Mouse (Mus musculus) layer of hippocampus, postnatal 36 days (tissue): ENCODE results near the gene Atp2b4. TPM values are rescaled to one million over a fixed set of nuclear protein-coding genes. Genes with fewer than 3 reads are reported as not detected.
"Not testable (repeated sequence)": the region's sequence is repeated elsewhere in the genome, so short reads cannot be mapped to it uniquely, and the experiment has no call there.

ENCODE experiments used
- DNase-seq, 2 experiments: peaks; one replicate each; pipeline ENCODE4 v3.0.0; 2022
- total RNA-seq, 2 experiments: library from RNA; stranded (reverse); gene quantifications; 2 replicates each; pipeline ENCODE4 v1.2.3; 2021

Atp2b4 gene
- total RNA-seq, 2 experiments from 2014 or later, result 67.8 to 72.1 TPM

DNA sequence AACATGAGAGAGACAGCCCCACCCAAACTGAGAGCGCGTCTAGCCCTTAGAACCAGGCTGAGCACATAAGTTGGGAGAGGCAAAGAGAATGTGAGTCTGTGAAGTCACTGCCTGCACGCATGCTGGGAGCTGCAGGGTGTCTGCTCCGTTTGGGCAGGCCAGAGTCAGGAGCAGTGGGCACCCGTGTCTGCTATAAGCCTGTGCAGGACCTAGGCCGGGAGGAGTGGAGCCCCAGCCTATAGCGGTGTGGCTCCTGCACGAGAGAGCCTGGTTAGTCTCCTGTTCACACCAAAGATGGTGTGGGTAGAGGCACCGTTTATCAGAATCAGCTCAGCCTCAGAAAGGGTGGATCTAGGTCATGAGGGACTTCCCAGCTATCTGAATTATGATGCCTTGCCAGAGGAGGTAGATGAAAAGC, 55.8 kb downstream of the Atp2b4 start:
- DNase-seq, result no peak

DNA sequence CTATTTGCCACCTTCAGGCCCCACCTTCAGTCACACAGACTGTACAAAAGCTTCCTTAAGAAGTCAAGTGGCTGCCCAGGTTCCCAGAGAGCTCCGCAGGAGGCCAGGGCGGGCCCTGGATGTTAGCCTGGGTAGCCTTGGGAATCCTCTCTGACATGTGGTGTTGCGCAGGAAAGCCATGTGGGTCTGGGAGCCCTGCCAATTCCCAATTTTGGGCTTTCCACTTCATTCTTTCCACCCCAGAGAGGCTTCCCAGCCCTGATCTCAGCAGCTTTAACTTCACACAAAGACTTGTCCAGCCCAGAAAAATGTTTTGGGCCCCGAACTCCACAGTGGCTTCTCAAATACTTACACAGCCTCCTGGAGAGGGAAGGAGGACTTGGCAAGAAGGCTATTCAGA, 56.2 kb downstream of the Atp2b4 start:
- peak; percentile 43 to 44 for DNase-seq

DNA sequence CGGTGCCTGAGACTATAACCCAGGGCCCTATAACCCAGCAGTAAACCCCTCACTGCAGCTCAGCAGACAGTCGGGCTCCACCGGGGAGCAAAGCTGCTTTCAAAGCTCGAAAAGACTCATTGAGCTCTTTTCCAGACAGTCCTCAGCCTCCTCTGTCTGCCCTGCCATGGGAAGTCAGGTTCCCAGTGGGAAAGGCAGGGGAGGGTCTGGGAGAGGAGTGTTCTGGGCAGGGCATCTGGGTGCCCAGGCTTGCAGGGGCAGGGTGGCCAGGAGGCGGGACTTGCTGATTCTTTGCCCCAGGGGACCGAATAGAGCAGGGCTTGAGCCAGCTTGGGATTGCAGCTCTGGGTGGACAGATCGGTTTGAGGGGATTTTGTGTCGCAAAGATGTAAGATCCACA, 58.3 kb downstream of the Atp2b4 start:
- no peak for DNase-seq

DNA sequence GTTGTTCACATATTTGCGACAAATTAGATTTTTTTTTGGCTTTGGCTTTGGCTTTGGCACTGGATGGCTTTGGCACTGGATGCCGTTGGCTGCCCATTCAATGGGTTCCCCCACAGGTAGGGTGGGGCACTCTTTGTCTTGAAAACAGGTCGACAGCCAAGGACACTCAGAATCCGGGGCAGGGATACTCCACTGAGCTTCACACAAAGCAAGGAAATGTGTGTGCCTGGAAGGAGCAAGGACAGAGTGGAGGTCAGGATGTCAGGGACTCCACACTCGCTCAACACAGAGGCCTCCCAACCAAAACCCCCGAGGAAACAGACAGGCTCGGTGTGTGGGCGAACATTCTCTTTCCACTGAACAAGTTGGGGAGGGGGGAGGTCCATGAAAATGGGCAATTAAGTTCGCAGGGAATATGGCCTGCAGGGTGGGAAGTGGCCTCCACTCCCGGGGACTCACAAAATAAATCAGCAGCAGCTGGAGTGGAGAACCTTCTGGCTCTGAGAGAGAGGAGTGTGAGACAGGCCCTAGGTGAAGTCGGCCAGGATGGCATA, 58.9 kb downstream of the Atp2b4 start:
- no peak for DNase-seq

DNA sequence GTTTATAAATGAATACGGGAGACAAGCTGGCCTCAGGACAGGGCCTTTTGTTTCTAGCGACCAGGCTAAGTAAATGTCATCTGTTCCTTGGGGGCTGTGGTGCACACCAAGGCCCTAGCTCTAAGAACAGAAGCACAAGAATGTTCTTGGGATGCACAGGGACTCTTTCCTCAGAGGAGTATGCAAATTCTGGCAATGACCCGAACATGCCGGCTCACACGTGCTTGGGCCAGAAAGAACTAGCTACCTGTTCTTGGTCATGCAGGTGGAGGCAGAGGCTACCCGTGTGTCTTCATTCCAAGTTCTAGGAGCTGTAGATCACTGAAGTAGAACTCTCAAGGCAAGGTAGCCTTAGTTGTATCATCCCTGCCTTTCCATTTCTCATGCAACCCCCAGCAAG, 59.7 kb downstream of the Atp2b4 start:
- DNase-seq, result no peak

DNA sequence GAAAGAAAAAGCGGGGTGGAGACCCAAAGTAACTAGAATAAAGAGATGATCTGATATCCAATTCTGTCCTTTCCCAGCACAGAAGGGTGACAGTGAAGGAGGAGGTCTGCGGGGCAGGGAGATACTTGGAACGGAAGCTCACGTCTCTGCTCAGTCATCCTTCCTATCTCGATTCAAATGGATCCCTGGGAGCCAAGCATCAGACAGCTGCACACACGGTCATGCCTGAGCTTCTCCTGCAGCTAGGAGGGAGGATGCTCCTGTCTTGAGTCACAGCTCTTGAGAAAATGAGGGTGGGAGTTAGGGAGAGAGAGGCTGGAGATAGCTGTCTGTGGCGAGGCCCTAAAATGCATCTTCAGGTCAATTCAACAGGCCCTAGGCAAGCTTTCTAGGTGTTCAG, 64.2 kb downstream of the Atp2b4 start:
- no peak for DNase-seq

DNA sequence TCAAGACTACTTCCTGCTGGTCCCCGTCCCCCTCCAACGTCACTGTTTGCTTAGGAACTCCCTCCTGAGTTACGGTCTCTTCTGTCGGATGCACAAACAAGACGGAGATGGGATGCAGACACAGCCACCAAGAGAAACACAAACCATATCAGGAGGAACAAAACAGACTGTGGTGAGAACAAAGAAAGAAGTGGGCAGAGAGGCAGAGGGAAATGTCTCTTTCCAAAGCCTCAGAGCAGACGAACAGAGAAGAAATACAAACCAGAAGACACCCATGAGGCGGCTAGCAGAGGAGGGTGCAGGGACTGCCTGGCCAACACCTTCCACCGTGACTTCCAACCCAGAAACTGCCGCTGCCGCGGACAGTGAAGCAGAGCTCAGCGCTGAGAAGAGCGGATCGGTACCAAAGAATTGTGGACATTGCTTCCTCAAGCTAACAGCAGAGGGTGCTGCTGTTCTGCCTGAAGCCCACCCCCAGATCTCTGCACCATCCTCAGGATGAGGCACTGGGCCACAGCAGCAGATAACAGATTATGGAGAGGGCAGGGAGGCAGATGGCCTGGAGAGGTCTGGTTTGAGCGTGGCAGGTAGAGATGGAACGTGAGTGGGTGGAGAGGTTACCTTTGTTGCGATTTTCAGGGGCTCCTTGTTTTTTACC, 64.7 kb downstream of the Atp2b4 start:
- peak; percentile 72 to 79 for DNase-seq

DNA sequence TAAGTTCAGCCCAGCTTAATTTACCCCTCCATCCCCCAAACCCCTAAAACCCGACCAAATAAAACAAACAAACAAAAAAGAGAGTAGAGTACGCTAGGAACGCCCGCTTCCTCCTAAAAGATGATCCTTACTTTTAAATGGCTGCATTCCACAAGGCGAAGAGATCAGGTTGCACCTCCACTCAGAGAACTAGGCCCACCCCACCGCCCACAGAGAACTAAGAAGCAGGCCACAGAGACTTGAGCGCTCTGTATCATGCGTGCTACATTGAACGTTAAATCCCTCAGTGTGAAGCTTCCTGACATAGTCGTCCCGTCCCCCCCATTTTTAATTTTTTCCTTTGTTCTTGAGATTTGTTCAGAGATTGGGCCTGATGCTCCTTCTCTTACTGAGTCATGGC, 68.0 kb downstream of the Atp2b4 start:
- DNase-seq, result no peak

DNA sequence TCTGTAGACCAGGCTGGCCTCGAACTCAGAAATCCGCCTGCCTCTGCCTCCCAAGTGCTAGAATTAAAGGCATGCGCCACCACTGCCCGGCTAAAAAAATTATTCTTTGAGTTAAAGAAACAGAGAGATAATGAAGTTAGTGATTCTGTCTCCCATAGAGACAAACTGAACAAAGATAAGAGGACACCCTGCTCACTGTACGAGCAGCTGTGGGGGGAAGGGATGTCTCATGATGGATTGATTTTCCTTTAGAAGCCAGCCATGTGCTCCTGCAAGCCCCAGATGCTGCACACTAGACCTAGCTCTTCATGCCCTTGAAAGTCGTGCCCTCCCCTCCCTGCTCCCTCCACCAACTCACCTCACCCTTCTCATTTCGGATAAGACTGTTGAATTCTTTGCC, 72.5 kb downstream of the Atp2b4 start:
- no peak for DNase-seq

DNA sequence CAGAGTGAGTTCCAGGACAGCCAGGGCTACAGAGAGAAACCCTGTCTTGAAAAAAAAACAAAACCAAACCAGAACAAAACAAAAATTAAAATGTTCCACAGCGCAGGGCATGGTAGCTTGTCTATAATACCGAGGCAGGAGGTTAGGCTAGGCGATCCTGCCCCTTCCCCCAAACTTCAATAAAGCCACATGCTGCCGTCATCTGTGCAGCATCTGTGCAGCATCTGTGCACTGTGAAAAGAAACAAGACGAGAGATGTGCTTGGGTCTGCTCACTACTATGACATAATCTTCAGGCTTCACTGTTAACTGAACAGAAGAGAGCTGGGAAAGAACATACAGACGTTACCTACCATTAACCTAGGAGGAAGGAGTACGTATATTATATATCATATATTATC, 80.5 kb downstream of the Atp2b4 start:
- DNase-seq, result no peak

DNA sequence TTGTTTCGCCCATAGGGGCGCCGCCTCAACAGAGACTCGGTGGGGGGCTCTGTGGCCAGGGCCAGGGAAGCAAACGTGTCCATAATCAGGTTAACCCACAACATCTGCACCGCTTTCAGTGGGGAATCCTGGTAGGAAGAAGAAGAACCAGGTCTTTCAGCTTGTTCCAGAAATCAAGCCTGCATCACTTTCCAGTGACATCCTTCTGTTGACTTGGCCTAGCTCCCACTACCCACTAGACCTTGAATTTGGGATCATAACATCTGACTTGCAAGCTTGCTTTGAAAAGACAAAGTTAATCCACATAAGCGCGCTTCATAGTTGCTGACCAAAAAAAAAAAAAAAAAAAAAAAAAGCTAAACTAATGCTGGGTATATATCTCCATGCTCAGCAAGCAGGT, 82.1 kb downstream of the Atp2b4 start:
- no peak for DNase-seq

DNA sequence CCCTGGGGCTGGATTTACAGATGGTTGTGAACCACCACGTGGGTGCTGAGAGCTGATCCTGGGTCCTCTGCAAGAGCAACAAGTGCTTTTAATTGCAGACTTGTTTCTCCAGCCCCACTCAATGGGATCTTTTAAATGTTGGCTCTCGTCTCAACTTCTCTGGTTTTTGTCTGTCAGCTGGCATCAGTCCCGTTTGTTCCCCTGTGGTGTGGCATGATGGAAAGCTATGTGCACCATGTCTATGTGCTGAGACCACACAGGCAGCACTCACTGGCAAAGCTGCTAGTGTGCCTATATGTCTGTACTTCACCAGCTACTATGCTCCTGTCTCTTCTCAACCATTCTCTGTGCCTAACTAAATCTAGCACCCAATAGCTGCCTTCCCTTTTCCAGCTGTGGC, 82.5 kb downstream of the Atp2b4 start:
- no peak for DNase-seq

DNA sequence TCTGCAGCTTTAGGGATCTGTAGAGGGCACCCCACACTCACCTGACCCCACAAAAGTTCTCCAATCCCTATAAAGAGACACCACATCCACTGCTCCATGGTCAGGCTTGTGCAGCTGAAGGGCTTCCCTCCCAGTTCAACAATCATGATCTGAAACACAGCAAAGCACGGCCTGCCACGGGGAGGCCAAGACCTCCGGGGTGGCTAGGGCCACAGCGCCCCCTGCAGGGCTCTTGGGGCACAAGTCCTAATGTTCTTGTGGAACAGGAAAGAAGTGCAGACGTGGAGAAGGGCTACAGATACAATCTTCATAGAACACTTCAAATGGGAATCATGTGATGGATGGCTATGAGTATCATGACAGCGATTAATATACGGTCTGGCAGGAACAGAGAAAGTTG, 84.4 kb downstream of the Atp2b4 start:
- no peak for DNase-seq

DNA sequence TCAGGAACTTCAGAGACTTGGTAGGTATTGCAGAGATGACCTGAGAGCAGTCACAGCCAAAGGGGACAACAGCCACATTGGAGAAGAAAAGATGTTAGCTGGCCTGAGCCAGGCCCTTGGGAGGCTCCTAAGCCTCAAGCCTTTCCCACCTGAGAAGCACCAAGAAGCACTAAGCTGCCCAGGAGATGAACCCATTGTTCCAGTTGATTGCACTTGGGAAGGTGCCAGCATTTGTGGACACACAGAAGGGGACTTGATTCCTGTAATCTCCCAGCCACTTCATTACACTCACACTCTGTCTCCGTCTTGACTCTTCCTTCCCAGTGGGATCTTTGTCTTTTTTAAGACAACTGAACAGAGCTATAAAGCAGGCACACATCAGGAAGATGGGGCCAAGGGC, 85.7 kb downstream of the Atp2b4 start:
- DNase-seq, result no peak

DNA sequence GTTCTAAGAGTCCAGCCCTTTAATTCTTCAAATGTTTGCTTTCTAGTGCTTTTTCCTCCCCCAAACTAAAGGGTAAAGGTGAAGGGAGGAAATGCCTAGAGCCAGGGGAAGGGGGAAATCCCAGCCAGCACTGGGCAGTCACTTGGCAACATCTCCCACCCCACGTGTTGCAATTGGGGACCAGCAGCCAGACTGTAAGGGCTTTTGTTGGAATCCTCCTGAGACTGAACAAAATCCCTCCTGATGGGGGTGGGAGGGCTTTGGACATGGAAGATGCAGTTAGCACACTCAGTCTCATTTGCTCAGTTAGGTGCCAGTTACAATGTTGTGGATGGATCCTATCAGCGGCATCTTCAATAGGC, 87.9 kb downstream of the Atp2b4 start:
- DNase-seq, result no peak

DNA sequence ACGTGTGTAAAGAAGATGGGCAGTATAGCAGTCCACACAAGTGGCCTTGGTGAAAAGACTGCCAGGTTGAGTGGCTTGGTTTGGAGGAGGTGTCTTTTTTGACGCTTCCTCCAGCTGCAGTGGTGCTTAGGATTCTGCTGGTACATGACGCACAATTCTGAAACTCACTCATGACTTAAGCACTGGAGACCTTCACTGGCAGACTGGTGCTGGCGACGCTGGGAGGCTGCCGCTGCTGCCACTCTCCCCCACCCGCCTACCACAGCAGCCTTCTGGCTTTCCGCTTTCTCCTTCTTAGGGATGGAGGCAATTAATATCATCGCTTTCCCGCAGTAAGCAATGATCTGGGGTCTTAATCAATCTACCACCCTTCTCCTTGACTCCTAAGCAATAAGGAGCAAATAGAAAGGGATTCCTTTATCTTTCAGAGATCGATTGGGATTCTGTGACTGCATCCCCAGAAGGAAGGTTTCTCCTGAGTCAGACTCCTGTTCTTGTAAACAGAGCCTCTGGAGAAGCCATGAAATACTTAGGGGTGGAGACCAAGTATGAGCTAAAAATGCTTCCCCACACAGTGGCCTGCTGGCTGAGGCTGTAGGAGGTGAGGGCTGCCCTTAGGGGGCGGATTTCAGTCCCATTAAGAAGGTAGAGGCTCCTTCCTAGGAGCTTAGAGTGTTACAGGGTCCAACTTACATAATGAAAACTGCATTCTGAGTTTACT, 88.4 kb downstream of the Atp2b4 start:
- no peak for DNase-seq

DNA sequence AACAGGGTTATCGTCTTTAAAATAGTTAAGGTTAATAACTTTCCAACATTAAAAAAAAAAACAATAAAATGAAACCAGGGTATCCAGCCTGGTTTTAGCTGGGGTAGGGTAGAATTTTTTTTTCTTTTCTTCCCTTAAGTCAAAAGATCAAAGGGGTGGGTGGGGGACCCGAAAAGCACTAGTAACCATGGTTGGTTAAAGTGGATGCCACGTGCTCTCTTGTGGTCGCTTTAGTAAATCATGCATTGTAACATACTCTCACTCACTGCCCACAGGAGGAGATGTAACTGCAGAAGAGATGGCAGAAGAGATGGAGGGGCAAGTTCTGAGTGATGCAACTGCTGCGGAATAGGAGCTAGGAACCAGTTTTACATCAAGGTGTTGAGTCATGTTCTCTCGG, 89.5 kb downstream of the Atp2b4 start:
- no peak for DNase-seq

DNA sequence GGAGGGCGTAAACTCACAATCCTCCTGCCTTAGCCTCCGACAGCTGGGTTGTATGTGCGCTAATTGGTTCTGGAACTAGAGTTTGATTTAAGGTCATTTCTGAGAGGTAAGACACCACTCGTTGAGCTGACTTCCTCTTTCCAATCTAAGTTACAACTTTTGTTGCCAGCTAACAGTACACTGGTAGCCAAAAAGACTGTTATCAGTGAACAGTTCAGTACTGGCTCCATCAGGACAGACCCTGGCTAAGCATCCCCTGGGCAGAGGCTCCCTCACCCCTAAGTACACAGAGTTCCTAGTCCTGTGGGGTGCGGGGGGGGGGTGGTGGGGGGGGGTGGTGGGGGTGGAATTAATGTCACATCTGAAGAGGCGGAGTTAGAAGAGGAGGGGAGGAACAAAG, 89.9 kb downstream of the Atp2b4 start:
- DNase-seq, result no peak

DNA sequence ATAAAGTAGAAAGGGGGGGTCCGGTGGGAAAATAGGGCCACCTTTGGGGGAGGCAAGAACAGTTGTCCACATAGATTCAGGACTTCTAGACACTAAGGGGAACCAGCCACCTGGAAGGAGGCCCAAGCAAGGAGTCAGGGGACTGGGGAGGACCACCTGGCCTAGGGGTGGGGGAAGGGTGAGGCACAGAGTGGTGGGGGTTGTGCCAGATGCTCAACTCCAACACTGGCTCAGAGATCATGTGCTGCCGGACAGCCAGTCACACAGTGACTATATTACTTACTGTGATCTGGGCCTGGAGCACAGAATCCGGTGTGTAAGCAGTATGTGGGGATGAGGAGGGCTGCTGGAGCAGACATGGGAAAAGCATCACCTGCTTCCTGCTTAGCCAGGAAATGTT, 91.5 kb downstream of the Atp2b4 start:
- DNase-seq, result no peak

DNA sequence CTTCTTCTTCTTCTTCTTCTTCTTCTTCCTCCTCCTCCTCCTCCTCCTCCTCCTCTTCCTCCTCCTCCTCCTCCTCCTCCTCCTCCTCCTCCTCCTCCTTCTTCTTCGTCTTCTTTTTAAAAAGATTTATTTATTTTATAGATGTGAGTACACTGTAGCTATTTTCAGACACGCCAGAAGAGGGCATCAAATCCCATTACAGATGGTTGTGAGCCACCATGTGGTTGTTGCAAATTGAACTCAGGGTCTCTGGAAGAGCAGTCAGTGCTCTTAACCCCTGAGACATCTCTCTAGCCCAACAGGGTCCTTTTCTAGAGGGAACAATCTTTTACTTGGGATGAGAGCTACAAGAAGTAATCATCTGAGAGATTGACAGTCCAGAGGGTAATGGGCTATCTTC, 99.0 kb downstream of the Atp2b4 start:
- not testable (repeated sequence) for DNase-seq

DNA sequence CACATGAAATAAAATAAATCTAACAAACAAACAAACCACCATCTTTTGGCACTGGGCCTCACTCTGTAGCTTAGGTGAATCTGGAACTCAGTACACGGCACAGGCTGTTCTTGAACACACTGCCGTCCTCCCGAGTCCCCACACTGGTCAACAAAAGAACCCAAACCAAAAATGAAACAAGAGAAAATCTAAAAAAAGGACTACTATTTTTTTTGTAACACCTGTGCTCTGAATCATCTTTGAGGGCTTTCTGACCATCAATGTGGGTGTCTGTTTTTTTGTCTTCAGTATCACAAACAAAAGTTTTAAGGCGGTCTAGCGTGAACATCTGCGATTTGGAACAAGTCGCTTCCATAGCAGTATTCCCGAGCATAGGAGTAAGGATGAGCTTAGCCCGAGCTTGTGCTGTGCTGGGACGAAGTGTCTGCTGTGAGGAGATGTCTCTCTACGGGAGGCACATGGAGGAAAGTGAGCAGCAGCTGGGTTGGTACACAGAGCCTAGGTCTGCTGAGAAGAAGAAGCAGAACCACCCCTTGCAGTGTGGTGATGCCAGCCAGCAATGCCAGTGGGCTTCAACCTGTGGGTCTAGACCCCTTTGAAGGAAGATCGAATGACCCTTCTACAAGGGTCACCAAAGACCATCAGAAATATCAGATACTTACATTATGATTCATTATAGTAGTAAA, 102.8 kb downstream of the Atp2b4 start:
- DNase-seq, result no peak

DNA sequence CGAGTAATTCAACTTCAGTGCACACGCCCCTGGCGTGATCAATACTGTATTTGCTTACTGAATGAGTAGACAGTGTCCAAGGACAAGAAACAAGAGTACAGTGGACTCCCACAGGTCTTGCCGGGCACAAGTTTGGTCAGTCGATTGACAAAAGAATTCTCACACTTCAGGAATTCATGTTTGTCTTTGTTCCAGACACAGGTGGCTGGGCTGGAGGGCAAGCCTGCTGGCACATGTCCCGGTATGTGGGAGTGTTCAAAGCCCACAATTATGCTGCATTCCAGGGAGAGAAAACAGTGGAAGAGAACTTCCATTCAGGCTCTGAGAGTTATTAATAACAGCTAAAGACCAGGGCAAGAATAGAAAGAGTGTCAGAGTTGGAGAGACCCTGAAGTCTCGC, 104.9 kb downstream of the Atp2b4 start:
- peak in 1 of 2 experiments; percentile 11 for DNase-seq

DNA sequence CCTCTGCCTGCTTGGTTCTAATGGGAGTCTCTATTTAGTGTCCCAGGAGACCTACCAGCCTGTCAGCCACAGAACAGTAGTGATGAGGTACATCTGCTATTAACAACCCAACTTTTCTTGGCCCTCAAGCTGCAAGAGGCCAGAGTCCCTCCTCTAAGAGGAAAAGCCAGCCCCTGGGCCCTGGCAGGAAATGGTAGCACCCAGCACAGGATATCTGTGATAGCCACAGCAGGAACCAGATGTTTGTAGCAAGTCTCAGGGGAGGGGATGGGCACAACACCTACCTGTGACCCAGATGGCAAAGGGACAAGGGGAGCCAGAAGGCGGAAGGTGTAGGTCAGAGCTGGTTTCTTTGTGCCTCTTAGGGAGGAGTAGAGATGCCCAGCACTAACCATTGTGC, 106.0 kb downstream of the Atp2b4 start:
- DNase-seq, result no peak

DNA sequence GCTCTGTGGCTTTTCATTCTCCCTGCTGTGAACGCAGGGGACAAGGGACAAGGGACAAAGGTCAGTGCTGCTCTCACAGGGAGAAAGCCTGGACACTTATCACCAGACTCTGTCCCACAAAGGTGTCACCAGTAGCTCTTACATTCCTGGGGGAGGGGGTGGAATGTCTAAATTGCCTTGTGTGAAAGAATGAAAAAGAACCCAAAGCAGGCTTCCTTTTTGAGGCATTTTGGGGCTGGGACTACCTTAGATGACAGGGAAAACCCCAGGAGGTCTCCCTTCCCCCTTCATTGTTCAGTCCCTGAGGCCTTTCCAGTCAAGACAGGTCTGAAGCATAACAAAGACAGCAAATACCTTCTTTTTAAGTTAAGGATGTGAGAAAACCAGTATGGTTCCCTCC, 106.5 kb downstream of the Atp2b4 start:
- DNase-seq, result no peak
